Mouse (Mus musculus) skeletal muscle tissue, postnatal 0 days (tissue): ENCODE data around the gene 9030612E09Rik. TPM values are rescaled to one million over a fixed set of nuclear protein-coding genes. Genes with fewer than 3 reads are reported as not detected.

ENCODE experiments used
- polyA plus RNA-seq: library from polyadenylated mRNA; unstranded; fragments of >200 nt; fragmentation: Nextera tagmentation; extraction: Ambion mirVana; gene quantifications from 2 replicates; pipeline ENCODE4 v1.2.1, GENCODE M21; 2015

Gene 9030612E09Rik
- 1.0 and 1.5 TPM in 2 replicates for polyA plus RNA-seq

DNA sequence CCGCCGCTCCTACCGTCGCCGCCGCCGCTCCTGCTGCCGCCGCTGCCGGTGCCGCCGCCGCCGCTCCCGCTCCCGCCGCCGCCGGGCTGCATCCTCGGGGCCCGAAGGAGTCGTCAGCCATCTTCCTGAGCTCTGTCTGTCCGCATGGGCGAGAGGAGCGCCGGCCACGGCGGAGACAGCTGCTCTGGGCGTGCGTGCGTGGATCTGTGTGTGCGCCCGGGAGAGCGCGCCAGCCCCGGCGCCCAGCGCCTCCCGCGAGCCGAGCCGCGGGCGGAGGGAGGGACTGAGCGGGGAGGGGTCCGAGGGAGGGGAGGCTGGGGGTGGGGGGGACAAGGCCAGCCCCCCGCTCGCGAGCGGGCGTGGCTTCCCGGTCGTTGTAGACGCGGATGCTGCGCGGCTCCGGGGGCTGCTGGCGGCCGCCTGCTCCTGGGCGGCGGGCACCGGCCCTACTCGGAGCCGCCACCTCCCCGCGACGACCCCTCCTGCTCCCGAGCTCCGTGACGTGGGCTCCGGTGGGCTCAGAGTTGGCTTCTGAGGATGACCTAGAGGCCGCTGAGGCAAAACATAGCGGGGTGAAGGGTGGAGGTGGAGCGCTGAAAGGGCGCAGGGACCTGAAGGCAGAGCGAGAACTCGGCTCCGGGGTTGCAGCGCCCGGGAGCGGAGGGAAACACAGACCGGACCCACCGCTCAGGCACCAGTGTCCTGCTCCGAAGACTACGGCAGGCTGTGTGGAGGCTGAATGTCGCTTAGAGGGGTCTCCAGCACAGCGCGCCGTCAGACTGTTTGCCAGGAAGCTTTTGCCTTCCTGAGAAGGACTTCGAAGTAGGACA is at the start of gene 9030612E09Rik, which contains the start of gene Sobp:
TSS of gene 9030612E09Rik (plus strand) at position 379 of the 830 bp plus-strand sequence.
TSS of gene Sobp (minus strand) at position 205 of the 830 bp plus-strand sequence.

DNA sequence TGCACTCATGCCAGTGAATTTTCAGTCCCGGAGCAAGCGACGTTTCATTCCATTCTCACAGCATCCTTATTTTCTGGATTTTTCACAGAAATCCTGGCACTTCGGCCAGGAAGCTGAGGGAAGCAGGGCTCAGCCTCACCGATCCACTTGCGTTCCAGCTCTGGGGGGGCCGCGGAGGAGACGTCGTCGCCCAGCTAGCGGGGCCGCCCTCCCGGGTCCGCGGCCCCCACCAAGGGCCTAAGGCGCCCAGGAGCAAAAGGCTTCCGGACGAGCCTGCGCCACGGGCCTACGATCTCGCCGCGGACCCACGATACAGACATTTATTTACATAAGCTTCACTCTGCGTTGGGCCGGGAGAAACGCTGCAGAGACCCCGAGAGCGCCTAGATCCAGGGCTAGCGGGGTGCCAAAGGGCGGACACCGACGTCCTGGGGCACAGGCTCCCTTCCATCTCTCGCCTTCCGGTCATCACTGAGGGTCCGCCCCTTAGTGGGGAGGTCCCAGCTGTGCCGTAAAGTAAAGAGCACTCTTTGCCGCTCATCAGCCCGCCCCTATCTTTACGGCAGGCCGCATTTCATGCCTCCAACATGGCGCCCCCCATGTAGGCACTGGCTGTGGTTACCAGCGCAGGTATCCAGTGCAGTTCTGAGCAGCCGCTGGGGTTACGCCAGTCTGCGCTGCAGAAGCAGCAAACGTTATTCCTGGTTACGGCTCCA is 46.6 kb downstream of the 9030612E09Rik start, which contains the start of gene Pdss2:
TSS of gene Pdss2 (plus strand) at position 577 of the 716 bp plus-strand sequence.

Other genes starting within 250 kb of the 9030612E09Rik start
- 3.5 and 4.3 TPM in 2 replicates for gene Sobp, start 174 bp upstream of the 9030612E09Rik start, polyA plus RNA-seq
- 13.0 and 15.4 TPM in 2 replicates for gene Pdss2, start 46.8 kb downstream of the 9030612E09Rik start, polyA plus RNA-seq